Mouse (Mus musculus) liver, embryonic 13.5 days (tissue): ENCODE results near the gene Auh. TPM values are rescaled to one million over a fixed set of nuclear protein-coding genes. Genes with fewer than 3 reads are reported as not detected.

ENCODE experiments used
- ATAC-seq: fragments of 200-750 bp; cut with Nextera tagmentation; 2 replicates; pipeline ENCODE4 v1.8.0; 2017; ENCODE audit warnings: low read depth, mild to moderate bottlenecking, moderate number of reproducible peaks, moderate library complexity
- DNase-seq: peaks from one replicate; pipeline ENCODE4 v3.0.0; 2022
- H3K27ac ChIP-seq: fragments of 300-500 bp; sonication (generic); 2 replicates; pipeline ENCODE4 v1.5.1; 2015; ENCODE audit warnings: moderate library complexity, mild to moderate bottlenecking, inconsistent platforms
- H3K27me3 ChIP-seq: fragments of 300-500 bp; sonication (generic); 2 replicates; pipeline ENCODE4 v1.6.1; 2015; ENCODE audit warnings: mild to moderate bottlenecking, inconsistent platforms
- H3K36me3 ChIP-seq: fragments of 300-500 bp; sonication (generic); 2 replicates; pipeline ENCODE4 v1.6.1; 2015; ENCODE audit warnings: mild to moderate bottlenecking, inconsistent platforms
- H3K4me1 ChIP-seq: fragments of 300-500 bp; sonication (generic); replicated peaks from 2 replicates; pipeline ENCODE4 v1.6.1; 2015; ENCODE audit warnings: inconsistent platforms
- H3K4me2 ChIP-seq: fragments of 300-500 bp; sonication (generic); 2 replicates; pipeline ENCODE4 v1.6.1; 2015; ENCODE audit warnings: inconsistent platforms, mild to moderate bottlenecking, moderate library complexity
- H3K4me3 ChIP-seq: fragments of 300-500 bp; sonication (generic); replicated peaks from 2 replicates; pipeline ENCODE4 v1.5.1; 2015; ENCODE audit warnings: mild to moderate bottlenecking, inconsistent platforms
- H3K9ac ChIP-seq: fragments of 300-500 bp; sonication (generic); 2 replicates; pipeline ENCODE4 v1.6.1; 2015; ENCODE audit warnings: mild to moderate bottlenecking, inconsistent platforms
- H3K9me3 ChIP-seq: fragments of 300-500 bp; sonication (generic); replicated peaks from 2 replicates; pipeline ENCODE4 v1.6.1; 2016; ENCODE audit warnings: inconsistent platforms
- WGBS: fragments of 180-500 bp; shearing (Covaris S2); methylation state at CpG from one replicate; pipeline ENCODE4 v1.1.7; 2015; ENCODE audit not compliant: insufficient replicate concordance; 5-methylcytosine and 5-hydroxymethylcytosine counted together
- polyA plus RNA-seq: library from polyadenylated mRNA; unstranded; fragments of >200 nt; fragmentation: Nextera tagmentation; extraction: Ambion mirVana; gene quantifications from 2 replicates; pipeline ENCODE4 v1.2.1, GENCODE M21; 2015

Auh gene
- polyA plus RNA-seq, 1 experiment from 2014 or later: 28.9 TPM

DNA sequence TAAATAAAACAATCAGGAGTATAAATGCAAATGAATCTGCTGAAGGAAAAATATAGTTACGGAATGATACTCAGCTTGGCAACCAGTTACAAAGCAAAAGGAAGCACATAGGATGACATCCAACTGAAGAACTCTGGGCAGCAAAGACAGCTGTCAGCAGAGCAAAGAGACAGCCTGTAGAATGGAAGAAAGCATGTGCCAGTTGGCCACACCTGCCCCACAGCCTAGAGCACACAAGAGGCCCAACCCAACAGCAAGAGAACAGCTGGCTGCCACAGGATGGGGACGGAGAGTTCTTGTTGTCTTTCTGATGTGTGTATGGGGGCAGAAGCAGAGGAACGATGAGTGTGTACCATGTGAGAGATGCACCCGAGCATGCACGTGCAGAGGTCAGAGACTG, 29.8 kb downstream of the Auh start:
- Histone ChIP-seq H3K4me3 (no peak overlapping the region), H3K4me1 (peaks cover 10% of the 10 kb centered on the region), H3K36me3 (peaks cover 12% of the 10 kb centered on the region), H3K27me3 (no peaks in the 10 kb centered on the region), H3K9me3 (no peaks in the 10 kb centered on the region), H3K4me2 (no peak overlapping the region), H3K9ac (no peak overlapping the region), H3K27ac (no peak overlapping the region)
- WGBS: 74% methylated on average over 5 of the region's 5 CpGs
- DNase-seq (no peak), ATAC-seq (no peak)

DNA sequence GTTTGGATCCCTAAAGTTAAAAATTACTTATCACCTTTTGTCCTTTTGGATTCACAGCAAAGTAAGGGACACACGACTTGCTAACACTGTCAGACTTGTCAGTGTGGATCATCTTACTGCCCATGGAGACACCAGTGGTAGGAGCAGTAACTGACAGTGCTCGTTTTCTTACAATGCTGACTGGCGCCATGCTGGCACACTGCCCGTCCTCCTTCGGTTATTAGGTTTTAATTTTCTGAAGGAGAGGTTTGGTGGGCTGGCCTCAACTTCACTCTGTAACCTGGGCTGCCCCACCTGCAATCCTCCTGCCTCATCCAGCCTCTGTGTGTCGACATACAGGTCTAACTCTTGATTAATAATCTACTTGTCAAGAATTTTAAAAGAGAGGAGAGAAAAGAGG, 31.7 kb downstream of the Auh start:
- H3K36me3 ChIP-seq: peaks cover 12% of the 10 kb centered on the region
- DNase-seq: no peak
- no peaks in the 10 kb centered on the region for H3K4me1 ChIP-seq
- no peaks in the 10 kb centered on the region for H3K27me3 ChIP-seq
- no peak overlapping the region for H3K4me2 ChIP-seq
- ATAC-seq: no peak
- H3K9me3 ChIP-seq: no peaks in the 10 kb centered on the region
- 72% methylated on average over 6 of the region's 6 CpGs for WGBS
- no peak overlapping the region for H3K4me3 ChIP-seq
- H3K9ac ChIP-seq: no peak overlapping the region
- H3K27ac ChIP-seq: no peak overlapping the region

DNA sequence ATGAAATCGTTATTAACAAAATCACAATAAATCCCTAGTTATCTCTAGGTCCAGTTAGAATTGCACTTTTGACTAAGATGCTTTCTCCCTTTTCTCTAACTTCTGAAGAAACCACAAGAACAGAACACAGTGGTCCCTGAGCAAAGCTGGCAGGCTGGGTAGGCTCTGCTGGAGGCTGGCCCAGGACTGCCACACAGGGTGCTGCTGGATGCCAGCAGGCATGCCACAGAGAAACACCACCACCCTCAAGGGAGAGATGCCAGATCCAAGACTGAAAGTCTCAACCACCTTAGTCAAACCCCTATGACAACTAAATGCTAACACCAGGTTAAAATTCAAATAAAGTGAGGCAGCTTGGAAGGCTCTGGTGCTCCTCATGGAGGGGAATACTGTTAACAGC, 36.7 kb downstream of the Auh start:
- Histone ChIP-seq H3K9ac (no peak overlapping the region), H3K36me3 (0 out of 2 replicates have a peak, but pooled peaks cover 6% of the 10 kb centered on the region), H3K4me2 (no peak overlapping the region), H3K4me3 (no peak overlapping the region), H3K27me3 (no peaks in the 10 kb centered on the region), H3K4me1 (peaks cover 8% of the 10 kb centered on the region), H3K27ac (no peak overlapping the region), H3K9me3 (no peaks in the 10 kb centered on the region)
- ATAC-seq (no peak), DNase-seq (no peak)
- WGBS: 73% methylated on average over 1 of the region's 1 CpGs

DNA sequence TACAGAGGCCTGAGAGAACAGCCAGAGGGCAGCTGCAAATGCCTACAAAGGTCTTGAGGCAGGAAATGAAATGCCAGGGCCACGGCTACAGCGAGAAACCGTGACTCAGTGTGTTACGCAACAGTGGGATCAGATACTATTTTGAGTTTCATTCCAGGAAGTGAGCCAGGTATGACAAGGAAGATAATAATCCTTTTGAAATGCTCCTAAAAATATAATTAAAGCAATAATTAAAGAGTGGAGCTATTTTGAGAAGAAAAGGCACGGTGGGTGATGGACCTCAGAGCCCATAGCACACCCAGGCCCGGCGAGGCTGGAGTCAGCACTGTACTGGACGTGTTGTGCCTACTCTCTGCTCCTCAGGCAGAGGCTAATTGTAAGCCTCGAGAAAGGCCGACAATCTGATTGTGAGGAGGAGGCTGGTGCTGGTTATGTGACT, 37.4 kb downstream of the Auh start:
- ATAC-seq (no peak), DNase-seq (no peak)
- Histone ChIP-seq H3K9ac (no peak overlapping the region), H3K4me1 (peaks cover 8% of the 10 kb centered on the region), H3K4me2 (no peak overlapping the region), H3K4me3 (no peak overlapping the region), H3K27ac (no peak overlapping the region), H3K27me3 (no peaks in the 10 kb centered on the region), H3K9me3 (no peaks in the 10 kb centered on the region), H3K36me3 (0 out of 2 replicates have a peak, but pooled peaks cover 6% of the 10 kb centered on the region)
- WGBS: 24% methylated on average over 10 of the region's 10 CpGs

DNA sequence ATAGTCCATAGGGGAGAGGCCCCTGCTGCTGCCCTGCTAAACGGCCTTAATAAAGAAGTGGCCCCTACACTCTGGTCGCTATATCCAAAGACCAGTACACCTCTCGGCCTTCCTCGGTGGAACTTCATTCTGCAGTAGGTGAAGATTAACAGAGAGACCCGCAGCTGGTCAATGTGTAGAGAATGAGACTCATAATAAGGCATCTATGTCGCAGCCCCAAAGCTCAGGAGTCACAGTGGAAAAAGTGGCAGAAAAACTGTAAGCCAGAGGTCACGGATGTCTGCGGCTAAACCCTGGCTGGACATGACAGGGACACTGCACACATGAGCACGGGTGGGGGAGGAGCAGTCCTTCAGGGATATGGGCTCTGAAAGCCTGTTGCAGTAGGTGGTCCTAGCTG, 39.2 kb downstream of the Auh start:
- 81% methylated on average over 9 of the region's 9 CpGs for WGBS
- ATAC-seq (no peak), DNase-seq (no peak)
- Histone ChIP-seq H3K4me3 (no peak overlapping the region), H3K4me1 (peaks cover 8% of the 10 kb centered on the region), H3K36me3 (no peaks in the 10 kb centered on the region), H3K27ac (no peak overlapping the region), H3K9ac (no peak overlapping the region), H3K4me2 (no peak overlapping the region), H3K9me3 (no peaks in the 10 kb centered on the region), H3K27me3 (no peaks in the 10 kb centered on the region)

DNA sequence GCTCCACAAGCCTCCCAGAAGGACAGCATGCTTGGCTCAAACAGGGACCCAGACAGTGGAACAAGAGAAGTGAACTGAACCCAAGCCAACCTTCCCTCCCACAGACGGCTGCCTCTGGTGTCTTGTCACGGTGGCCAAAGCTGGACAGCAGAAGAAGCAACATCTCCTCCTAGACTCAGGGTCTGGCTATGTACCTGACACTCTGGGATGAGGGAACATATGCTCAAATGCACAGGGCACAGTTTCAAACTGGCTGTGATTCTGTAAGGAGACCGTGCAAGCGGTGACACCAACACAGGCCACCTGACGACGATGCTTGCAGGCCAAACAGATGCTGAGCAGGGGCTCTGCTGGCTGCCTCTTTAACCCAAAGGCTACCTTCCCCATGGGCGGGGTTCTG, 42.7 kb downstream of the Auh start:
- H3K9me3 ChIP-seq: no peaks in the 10 kb centered on the region
- H3K4me3 ChIP-seq: no peak overlapping the region
- no peaks in the 10 kb centered on the region for H3K27me3 ChIP-seq
- no peak overlapping the region for H3K4me2 ChIP-seq
- H3K4me1 ChIP-seq: peaks cover 3% of the 10 kb centered on the region
- ATAC-seq: no peak
- H3K36me3 ChIP-seq: no peaks in the 10 kb centered on the region
- no peak for DNase-seq
- H3K27ac ChIP-seq: no peak overlapping the region
- 87% methylated on average over 7 of the region's 7 CpGs for WGBS
- no peak overlapping the region for H3K9ac ChIP-seq

DNA sequence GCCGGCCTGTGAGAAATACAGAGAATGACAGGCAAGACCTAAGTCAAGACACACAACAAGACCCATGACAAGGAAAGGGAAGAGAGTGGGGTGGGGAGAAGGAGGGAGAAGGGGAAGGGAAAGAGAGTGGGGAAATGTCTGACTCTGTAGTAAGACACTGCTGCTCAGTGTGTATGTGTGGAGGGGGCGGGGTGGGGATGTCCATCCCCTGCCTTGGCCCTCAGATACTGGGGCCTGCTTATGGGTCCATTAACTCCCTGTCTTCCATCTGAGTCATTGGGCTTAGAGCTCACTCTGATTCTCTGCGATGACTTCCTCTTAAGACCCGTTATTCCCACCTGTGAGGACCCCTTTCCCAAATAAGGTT, 45.5 kb downstream of the Auh start:
- DNase-seq (no peak), ATAC-seq (no peak)
- Histone ChIP-seq H3K4me2 (no peak overlapping the region), H3K9me3 (no peaks in the 10 kb centered on the region), H3K36me3 (no peaks in the 10 kb centered on the region), H3K4me1 (no peaks in the 10 kb centered on the region), H3K4me3 (no peak overlapping the region), H3K27ac (no peak overlapping the region), H3K27me3 (no peaks in the 10 kb centered on the region), H3K9ac (no peak overlapping the region)
- WGBS: 68% methylated on average over 4 of the region's 4 CpGs

DNA sequence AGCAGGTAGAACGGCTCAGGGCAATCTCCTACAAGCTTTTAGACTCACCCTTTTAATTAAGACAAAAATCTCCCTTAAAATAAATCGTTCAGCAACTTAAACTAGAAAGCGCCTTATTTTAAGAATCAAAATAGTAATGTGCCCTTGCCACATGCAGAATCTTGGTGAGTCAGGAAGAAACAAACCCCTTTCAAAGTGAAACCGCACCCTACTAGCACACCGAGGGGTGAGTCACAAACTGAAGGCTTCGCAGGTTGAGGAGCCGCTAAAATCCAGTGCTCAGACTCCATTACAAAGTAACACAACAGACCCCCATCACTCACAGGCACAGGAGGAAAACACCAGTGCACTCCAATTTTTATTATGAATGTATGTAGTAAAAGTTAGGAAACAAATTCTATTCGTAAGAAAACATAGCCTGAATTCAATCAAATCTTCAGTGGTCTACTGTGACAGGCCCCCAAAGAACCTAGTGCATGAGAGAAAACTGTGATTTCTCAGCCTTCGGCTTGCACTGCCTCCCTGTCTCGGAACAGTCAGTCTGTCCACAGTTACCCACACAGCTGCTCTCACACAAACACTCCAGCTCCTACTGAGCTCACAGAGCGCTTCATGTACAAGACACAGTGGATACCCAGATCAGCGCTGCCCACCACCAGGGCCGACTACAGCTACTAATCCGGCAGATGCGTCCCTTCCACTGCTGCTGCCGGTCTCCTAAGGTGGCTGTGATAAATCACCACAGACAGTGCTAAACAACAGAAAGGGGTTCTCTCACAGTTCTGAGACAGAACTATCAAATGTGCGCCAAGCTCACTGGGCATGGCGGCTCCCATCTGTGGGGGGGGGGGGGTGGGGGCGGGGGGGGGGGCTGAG, 46.2 kb downstream of the Auh start:
- H3K4me3 ChIP-seq: no peak overlapping the region
- ATAC-seq: no peak
- no peak overlapping the region for H3K9ac ChIP-seq

DNA sequence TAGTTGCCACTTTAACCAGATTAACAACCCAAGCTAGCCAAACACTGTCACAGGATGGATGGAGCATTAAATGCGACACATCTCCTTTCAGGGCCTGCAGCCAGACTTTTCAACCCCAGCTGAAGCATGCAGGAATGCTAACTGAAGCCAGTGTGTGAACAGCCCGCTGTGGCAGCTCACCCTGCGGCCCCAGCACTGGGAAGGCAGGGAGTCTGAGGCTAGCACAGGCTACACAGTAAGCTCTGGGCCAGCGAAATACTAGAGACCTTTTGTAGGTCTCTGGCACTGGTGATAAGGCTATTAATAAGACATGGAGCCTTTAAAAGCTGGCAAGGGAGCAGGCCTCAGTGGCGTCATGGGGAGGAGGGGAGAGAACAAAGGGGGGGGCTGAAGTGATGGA, 49.1 kb downstream of the Auh start:
- no peak overlapping the region for H3K4me2 ChIP-seq
- ATAC-seq: no peak
- no peak for DNase-seq

More for the DNA sequence above, 46.2 kb downstream of the Auh start:
- Histone ChIP-seq H3K4me1 (no peaks in the 10 kb centered on the region), H3K4me2 (no peak overlapping the region), H3K36me3 (no peaks in the 10 kb centered on the region), H3K27me3 (no peaks in the 10 kb centered on the region), H3K9me3 (no peaks in the 10 kb centered on the region), H3K27ac (no peak overlapping the region)
- WGBS: 79% methylated on average over 19 of the region's 19 CpGs
- DNase-seq: no peak

DNA sequence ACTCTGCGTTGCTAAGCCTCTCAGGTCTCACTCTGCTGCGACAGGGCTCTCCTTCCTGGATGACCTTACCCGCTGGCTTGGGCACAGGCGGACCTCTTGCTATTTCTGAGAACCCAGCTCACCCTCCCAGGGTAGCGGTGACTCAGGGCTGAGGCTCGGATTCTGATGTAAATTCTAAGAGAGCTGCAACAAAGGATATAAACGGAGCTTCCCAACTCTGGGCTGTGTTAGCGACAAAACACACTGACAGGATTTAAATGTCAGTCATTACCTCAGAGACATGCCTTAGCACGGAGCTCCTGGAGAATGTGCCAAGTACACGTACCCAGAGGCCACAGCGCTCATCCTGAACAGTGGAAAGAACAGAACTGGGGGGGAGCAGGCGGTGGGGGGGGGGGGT, 49.6 kb downstream of the Auh start:
- WGBS: 77% methylated on average over 12 of the region's 12 CpGs
- Histone ChIP-seq H3K4me2 (no peak overlapping the region), H3K27ac (no peak overlapping the region), H3K4me3 (no peak overlapping the region), H3K4me1 (no peaks in the 10 kb centered on the region), H3K27me3 (no peaks in the 10 kb centered on the region), H3K36me3 (no peaks in the 10 kb centered on the region), H3K9me3 (no peaks in the 10 kb centered on the region), H3K9ac (no peak overlapping the region)
- ATAC-seq: no peak
- no peak for DNase-seq

More for the DNA sequence above, 49.1 kb downstream of the Auh start:
- no peaks in the 10 kb centered on the region for H3K27me3 ChIP-seq
- H3K9ac ChIP-seq: no peak overlapping the region
- H3K4me3 ChIP-seq: no peak overlapping the region
- WGBS: 60% methylated on average over 5 of the region's 5 CpGs
- H3K36me3 ChIP-seq: no peaks in the 10 kb centered on the region
- H3K9me3 ChIP-seq: no peaks in the 10 kb centered on the region
- no peak overlapping the region for H3K27ac ChIP-seq
- no peaks in the 10 kb centered on the region for H3K4me1 ChIP-seq

DNA sequence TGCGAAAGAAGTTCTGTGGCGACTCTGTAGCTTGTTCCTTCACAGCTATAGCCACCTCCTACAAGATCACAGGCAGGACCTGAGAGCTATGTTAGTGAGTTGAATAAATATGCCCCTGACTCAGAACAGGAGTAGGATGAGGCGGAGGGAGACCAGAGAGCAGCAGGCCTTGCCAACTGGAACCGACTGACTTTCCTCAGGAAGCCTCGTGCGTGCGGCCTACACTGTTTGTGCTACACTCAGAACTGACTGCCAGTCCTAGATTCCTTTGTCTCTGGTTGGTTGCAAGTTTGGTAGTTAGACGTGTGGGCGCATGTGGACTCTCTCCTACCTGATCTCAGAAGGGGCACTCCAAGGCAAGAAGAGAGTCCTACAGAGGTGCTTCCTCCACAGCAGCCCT, 50.2 kb downstream of the Auh start:
- no peaks in the 10 kb centered on the region; the same call in 1 of the 2 replicates for H3K4me1 ChIP-seq
- no peak overlapping the region for H3K4me3 ChIP-seq
- DNase-seq (no peak), ATAC-seq (no peak)
- no peaks in the 10 kb centered on the region for H3K27me3 ChIP-seq
- no peaks in the 10 kb centered on the region for H3K9me3 ChIP-seq
- WGBS: 78% methylated on average over 9 of the region's 9 CpGs
- H3K27ac ChIP-seq: no peak overlapping the region
- H3K36me3 ChIP-seq: no peaks in the 10 kb centered on the region
- no peak overlapping the region for H3K4me2 ChIP-seq
- no peak overlapping the region for H3K9ac ChIP-seq

DNA sequence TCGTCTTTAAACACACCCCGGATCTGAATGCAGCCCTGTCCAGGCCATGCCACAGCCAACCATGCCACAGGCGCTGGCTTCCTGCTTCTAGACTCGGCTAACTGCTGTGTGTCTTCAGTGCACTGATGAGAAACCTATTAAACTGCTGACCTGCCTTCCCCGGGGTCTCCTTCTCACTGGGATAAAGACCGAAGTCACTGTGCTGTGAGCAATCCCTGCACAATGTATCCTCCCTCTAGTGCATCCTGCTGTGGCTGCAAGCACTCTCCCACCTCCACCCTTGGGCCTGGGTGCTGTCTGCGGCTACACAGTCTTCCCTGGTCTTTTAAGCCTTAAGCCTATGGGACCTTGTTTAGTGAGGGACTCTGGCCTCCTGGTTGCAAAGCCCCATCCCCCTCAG, 50.7 kb downstream of the Auh start:
- H3K9me3 ChIP-seq: no peaks in the 10 kb centered on the region
- 76% methylated on average over 7 of the region's 7 CpGs for whole genome bisulfite sequencing
- no peaks in the 10 kb centered on the region; the same call in 1 of the 2 replicates for H3K4me1 ChIP-seq
- H3K4me3 ChIP-seq: no peak overlapping the region
- no peak overlapping the region for H3K9ac ChIP-seq
- no peak for DNase-seq
- H3K4me2 ChIP-seq: no peak overlapping the region
- H3K36me3 ChIP-seq: no peaks in the 10 kb centered on the region
- H3K27ac ChIP-seq: no peak overlapping the region
- no peak for ATAC-seq
- no peaks in the 10 kb centered on the region for H3K27me3 ChIP-seq
